Mouse (Mus musculus) forebrain, embryonic 14.5 days (tissue): ENCODE data around the gene Morc3. TPM values are rescaled to one million over a fixed set of nuclear protein-coding genes. Genes with fewer than 3 reads are reported as not detected.
"Not testable (repeated sequence)": the region's sequence is repeated elsewhere in the genome, so short reads cannot be mapped to it uniquely, and the experiment has no call there.

ENCODE experiments used
- ATAC-seq: fragments of 200-750 bp; cut with Nextera tagmentation; 2 replicates; pipeline ENCODE4 v1.8.0; 2017; ENCODE audit warnings: mild to moderate bottlenecking, moderate library complexity
- DNase-seq: peaks from one replicate; pipeline ENCODE4 v3.0.0-alpha.2; 2015; ENCODE audit warnings: low spot score
- H3K27ac ChIP-seq: fragments of 300-500 bp; sonication (generic); 2 replicates; pipeline ENCODE4 v1.5.1; 2014; ENCODE audit warnings: low read depth, mild to moderate bottlenecking, control low read depth, low read length, moderate library complexity
- H3K27me3 ChIP-seq: fragments of 300-500 bp; sonication (generic); replicated peaks from 2 replicates; pipeline ENCODE4 v1.6.1; 2014; ENCODE audit warnings: low read length, control low read depth, mixed read lengths; ENCODE audit not compliant: control insufficient read depth, insufficient read depth
- H3K36me3 ChIP-seq: fragments of 300-500 bp; sonication (generic); 2 replicates; pipeline ENCODE4 v1.6.1; 2014; ENCODE audit warnings: low read length, control low read depth; ENCODE audit not compliant: control insufficient read depth, insufficient read depth
- H3K4me1 ChIP-seq: fragments of 300-500 bp; sonication (generic); 2 replicates; pipeline ENCODE4 v1.6.1; 2014; ENCODE audit warnings: antibody characterized with exemption, low read length, control low read depth; ENCODE audit not compliant: control insufficient read depth, insufficient read depth
- H3K4me2 ChIP-seq: fragments of 300-500 bp; sonication (generic); 2 replicates; pipeline ENCODE4 v1.6.1; 2014; ENCODE audit warnings: mild to moderate bottlenecking, control low read depth, low read length
- H3K4me3 ChIP-seq: fragments of 300-500 bp; sonication (generic); 2 replicates; pipeline ENCODE4 v1.5.1; 2014; ENCODE audit warnings: low read depth, low read length, control low read depth
- H3K9ac ChIP-seq: fragments of 300-500 bp; sonication (generic); 2 replicates; pipeline ENCODE4 v1.6.1; 2014; ENCODE audit warnings: mild to moderate bottlenecking, low read length, control low read depth, moderate library complexity
- H3K9me3 ChIP-seq: fragments of 300-500 bp; sonication (generic); replicated peaks from 2 replicates; pipeline ENCODE4 v1.6.1; 2016; ENCODE audit warnings: low read length, control low read depth, mixed read lengths; ENCODE audit not compliant: control insufficient read depth
- WGBS: fragments of 180-500 bp; shearing (Covaris S2); extraction: QIAGEN DNeasy Blood & Tissue Kit; methylation state at CpG from one replicate; pipeline ENCODE4 v1.1.7; 2014; 5-methylcytosine and 5-hydroxymethylcytosine counted together
- polyA plus RNA-seq: library from polyadenylated mRNA; unstranded; fragments of >200 nt; fragmentation: Nextera tagmentation; extraction: Ambion mirVana; gene quantifications from 2 replicates; pipeline ENCODE4 v1.2.1, GENCODE M21; 2014

Gene Morc3
- polyA plus RNA-seq, 1 experiment from 2014 or later: 36.1 TPM

- Histone ChIP-seq H3K4me3 (no peak overlapping the region), H3K9ac (no peak overlapping the region), H3K27me3 (no peaks in the 10 kb centered on the region), H3K4me2 (no peak overlapping the region), H3K9me3 (no peaks in the 10 kb centered on the region), H3K27ac (no peak overlapping the region), H3K36me3 (no peaks in the 10 kb centered on the region), H3K4me1 (no peaks in the 10 kb centered on the region)
- DNase-seq (no peak), ATAC-seq (no peak)
- WGBS: 82% methylated on average over 4 of the region's 4 CpGs
These were observed 7.1 kb upstream of the Morc3 start for GRCm38 (mm10) chr16:93824799-93825198.

DNA sequence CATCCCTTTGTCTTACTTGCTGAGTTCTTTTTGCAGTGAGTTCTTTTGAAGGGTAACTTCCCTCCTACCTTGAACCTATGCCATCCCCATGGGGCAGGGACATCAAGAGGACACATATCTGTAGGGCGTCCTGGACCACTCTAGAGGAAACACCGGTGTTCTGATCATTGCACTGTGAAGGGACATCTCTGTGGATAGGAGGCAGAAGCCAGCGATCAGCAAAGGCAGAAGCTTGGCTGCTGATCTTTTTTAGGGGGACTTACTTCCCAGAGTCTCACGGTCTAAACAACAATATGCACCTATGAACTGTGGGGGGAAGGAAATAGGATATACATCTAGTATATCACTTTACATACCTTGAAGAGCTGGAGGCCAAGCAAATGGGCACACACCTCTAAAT, 6.5 kb upstream of the Morc3 start:
- Histone ChIP-seq H3K27ac (no peak overlapping the region), H3K4me1 (no peaks in the 10 kb centered on the region), H3K4me3 (no peak overlapping the region), H3K27me3 (no peaks in the 10 kb centered on the region), H3K9me3 (no peaks in the 10 kb centered on the region), H3K9ac (no peak overlapping the region), H3K36me3 (no peaks in the 10 kb centered on the region), H3K4me2 (no peak overlapping the region)
- no peak for ATAC-seq
- DNase-seq: no peak
- WGBS: 92% methylated on average over 4 of the region's 4 CpGs

DNA sequence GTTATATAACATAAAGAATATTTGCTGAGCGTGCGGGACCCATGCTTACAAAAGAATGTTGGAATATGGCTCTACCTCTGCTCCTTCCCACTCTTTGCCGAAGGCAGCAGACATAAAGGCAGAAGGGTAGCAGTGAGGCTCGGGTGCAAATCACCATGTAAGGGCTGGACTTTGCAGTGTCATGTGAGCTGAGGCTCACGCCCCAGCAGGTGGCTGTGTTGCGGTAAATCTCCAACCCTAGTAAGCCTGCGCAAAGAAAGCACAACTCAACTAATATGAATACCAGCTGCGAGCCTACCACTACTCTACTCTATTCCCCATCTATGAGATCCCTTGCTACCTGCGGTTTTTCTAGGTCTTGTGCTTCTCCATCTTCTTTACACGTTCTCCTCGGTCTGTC, 5.9 kb upstream of the Morc3 start:
- no peaks in the 10 kb centered on the region for H3K4me1 ChIP-seq
- H3K27ac ChIP-seq: no peak overlapping the region
- ATAC-seq (no peak), DNase-seq (no peak)
- 62% methylated on average over 11 of the region's 11 CpGs for WGBS
- H3K4me2 ChIP-seq: no peak overlapping the region
- H3K36me3 ChIP-seq: no peaks in the 10 kb centered on the region
- no peaks in the 10 kb centered on the region for H3K9me3 ChIP-seq
- H3K4me3 ChIP-seq: no peak overlapping the region
- H3K9ac ChIP-seq: no peak overlapping the region
- H3K27me3 ChIP-seq: no peaks in the 10 kb centered on the region

- not testable (repeated sequence) for ATAC-seq, H3K9ac ChIP-seq, H3K27ac ChIP-seq, H3K4me3 ChIP-seq, H3K4me2 ChIP-seq, H3K4me1 ChIP-seq, H3K27me3 ChIP-seq, H3K9me3 ChIP-seq, DNase-seq, H3K36me3 ChIP-seq
- WGBS: 26% methylated on average over 5 of the region's 5 CpGs
These were observed 5.4 kb upstream of the Morc3 start for GRCm38 (mm10) chr16:93826478-93826877.

DNA sequence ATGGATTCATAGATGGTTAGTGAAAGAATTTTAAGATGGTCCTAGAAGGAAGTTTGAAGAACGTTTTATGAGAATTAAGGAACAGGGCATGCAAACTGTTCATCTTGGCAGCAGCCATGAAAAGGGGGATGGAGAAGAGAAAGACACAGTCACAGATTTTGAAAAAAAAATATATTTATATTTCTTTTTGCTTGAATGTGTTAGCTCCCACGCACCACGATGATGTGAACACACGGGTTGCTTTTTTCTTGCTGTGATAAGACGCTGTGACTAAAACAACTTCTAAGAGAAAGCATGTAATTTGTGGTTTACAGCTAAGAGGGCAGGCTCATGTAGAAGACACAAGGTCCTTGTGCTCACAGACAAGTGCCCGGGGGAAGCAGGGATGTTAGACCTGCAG, 5.0 kb upstream of the Morc3 start:
- no peaks in the 10 kb centered on the region for H3K36me3 ChIP-seq
- H3K27ac ChIP-seq: no peak overlapping the region
- 94% methylated on average over 6 of the region's 6 CpGs for WGBS
- no peaks in the 10 kb centered on the region for H3K4me1 ChIP-seq
- H3K9ac ChIP-seq: no peak overlapping the region
- DNase-seq (no peak), ATAC-seq (no peak)
- H3K9me3 ChIP-seq: no peaks in the 10 kb centered on the region
- no peak overlapping the region for H3K4me3 ChIP-seq
- H3K27me3 ChIP-seq: no peaks in the 10 kb centered on the region
- no peak overlapping the region for H3K4me2 ChIP-seq

DNA sequence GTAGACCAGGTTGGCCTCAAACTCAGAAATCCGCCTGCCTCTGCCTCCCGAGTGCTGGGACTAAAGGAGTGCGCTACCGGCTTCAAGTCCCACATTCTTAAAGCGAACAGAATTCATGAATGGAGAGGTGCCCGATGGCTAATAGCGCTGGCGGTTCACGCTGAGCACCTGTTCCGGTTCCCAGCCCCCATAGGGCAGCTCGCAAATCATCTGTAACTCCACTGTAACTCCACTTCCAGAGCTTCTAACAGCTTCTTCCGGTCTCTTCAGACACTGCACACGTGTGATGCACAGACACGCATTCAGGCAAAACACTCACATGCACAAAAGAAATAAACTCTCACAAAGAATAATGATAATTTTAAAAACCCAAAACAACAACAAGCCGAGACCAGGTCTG, 2.4 kb upstream of the Morc3 start:
- H3K9me3 ChIP-seq: no peaks in the 10 kb centered on the region
- H3K27ac ChIP-seq: no peak overlapping the region
- ATAC-seq: no peak
- H3K27me3 ChIP-seq: no peaks in the 10 kb centered on the region
- no peak for DNase-seq
- no peak overlapping the region for H3K4me2 ChIP-seq
- H3K4me3 ChIP-seq: no peak overlapping the region
- H3K9ac ChIP-seq: no peak overlapping the region
- no peaks in the 10 kb centered on the region for H3K36me3 ChIP-seq
- 95% methylated on average over 15 of the region's 15 CpGs for WGBS
- peaks cover 11% of the 10 kb centered on the region; the same call in 1 of the 2 replicates for H3K4me1 ChIP-seq

GRCm38 (mm10) chr16:93830071-93830470, 1.9 kb upstream of the Morc3 start:
- no peaks in the 10 kb centered on the region for H3K27me3 ChIP-seq
- no peaks in the 10 kb centered on the region for H3K9me3 ChIP-seq
- H3K4me2 ChIP-seq: no peak overlapping the region
- H3K36me3 ChIP-seq: no peaks in the 10 kb centered on the region
- H3K9ac ChIP-seq: no peak overlapping the region
- no peak overlapping the region for H3K27ac ChIP-seq
- H3K4me3 ChIP-seq: no peak overlapping the region
- 89% methylated on average over 9 of the region's 9 CpGs for WGBS
- peaks cover 11% of the 10 kb centered on the region; the same call in 1 of the 2 replicates for H3K4me1 ChIP-seq
- no peak for ATAC-seq
- no peak for DNase-seq

DNA sequence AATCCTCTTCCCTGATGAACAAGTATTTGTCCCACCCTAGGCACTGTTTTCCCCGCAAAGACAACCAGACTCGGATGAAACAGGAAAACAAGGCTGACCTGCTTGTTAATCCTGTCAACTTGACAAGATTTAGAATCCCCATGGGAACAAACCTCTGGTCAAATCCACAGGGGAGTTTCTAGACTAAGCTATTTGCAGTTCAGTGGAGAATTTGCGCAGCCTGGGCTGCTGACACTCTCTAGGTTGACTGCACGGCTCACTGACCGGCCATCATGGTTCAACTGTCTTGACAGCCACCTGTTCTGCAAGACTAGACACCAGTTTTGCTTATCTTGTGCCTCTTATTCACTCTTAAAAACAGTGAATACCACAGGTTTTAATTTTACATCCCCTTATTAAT, 1.0 kb upstream of the Morc3 start:
- WGBS: 88% methylated on average over 5 of the region's 5 CpGs
- Histone ChIP-seq H3K9me3 (no peaks in the 10 kb centered on the region), H3K4me1 (peaks cover 11% of the 10 kb centered on the region; the same call in 1 of the 2 replicates), H3K4me2 (no peak overlapping the region), H3K27me3 (no peaks in the 10 kb centered on the region), H3K9ac (no peak overlapping the region), H3K4me3 (no peak overlapping the region), H3K27ac (no peak overlapping the region), H3K36me3 (no peaks in the 10 kb centered on the region)
- ATAC-seq: no peak
- no peak for DNase-seq

- peak overlapping the region; percentile 99 for H3K4me3 ChIP-seq
- no peaks in the 10 kb centered on the region for H3K36me3 ChIP-seq
- peaks cover 11% of the 10 kb centered on the region; the same call in 1 of the 2 replicates for H3K4me1 ChIP-seq
- ATAC-seq: peak; percentile 67
- no peaks in the 10 kb centered on the region for H3K27me3 ChIP-seq
- WGBS: under 1% methylated on average over 50 of the region's 69 CpGs
- peak overlapping the region; percentile 97 for H3K9ac ChIP-seq
- peak overlapping the region; percentile 96 for H3K27ac ChIP-seq
- no peaks in the 10 kb centered on the region for H3K9me3 ChIP-seq
- peak; percentile 51 for DNase-seq
- H3K4me2 ChIP-seq: peak overlapping the region; percentile 68
These were observed 743 bp downstream of the Morc3 start for GRCm38 (mm10) chr16:93832451-93833276.
